Mouse (Mus musculus) embryo, embryonic 11 days (tissue): ENCODE measurements around the gene Mrto4.
A peak's percentile ranks its signal among the peaks of the same experiment; 100 is the strongest.
"Not testable (repeated sequence)": the region's sequence is repeated elsewhere in the genome, so short reads cannot be mapped to it uniquely, and the experiment has no call there.

Source experiments
- DNase-seq: peaks from one replicate; pipeline ENCODE4 v3.0.0-alpha.2; 2015

The Mrto4 gene

DNA sequence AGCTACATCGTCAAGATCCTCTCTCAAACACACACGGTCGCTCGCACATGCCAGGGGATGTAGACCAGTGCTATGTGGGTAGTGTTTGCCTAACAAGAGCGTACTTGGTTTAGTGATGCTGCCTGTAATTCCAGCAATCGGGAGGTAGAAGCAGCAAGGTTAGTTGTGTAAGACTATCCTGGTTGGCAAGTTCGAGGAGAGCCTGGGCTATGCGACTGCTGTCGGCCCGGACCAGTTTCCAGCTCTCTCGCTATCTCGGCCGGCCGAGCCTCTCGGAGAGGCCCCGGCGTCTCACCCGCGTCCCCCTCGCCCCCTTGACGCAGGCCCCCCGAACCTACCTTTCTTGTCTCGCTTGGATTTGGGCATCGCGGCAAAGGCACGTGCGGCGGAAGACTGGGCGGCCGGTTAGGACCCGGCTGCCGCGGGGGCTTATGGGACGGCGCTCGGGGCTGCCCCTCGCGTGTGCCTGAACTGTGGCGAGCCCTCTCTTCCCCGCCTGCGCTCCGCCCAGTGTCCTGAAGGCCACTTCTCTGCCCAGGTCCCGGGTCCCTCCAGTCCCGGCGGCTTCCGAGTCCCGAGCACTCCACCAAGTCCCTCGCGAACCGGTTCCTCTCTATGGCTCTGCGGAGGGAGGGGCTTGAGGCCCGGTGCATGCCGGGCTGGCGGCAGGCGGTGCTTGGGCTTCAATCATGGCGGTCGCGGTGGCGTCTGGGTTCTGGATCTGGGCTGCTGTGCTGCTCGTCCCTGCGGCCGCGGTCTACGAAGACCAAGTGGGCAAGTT lies at the start of gene Mrto4, which contains the start of the genes Emc1 and Ubr4:
Mrto4 (minus strand) TSS at position 646 of the 781 bp plus-strand sequence.
Emc1 (plus strand) TSS at position 657 of the 781 bp plus-strand sequence.
Ubr4 (plus strand) TSS at position 679 of the 781 bp plus-strand sequence.
- peak; percentile 93 for DNase-seq

DNA sequence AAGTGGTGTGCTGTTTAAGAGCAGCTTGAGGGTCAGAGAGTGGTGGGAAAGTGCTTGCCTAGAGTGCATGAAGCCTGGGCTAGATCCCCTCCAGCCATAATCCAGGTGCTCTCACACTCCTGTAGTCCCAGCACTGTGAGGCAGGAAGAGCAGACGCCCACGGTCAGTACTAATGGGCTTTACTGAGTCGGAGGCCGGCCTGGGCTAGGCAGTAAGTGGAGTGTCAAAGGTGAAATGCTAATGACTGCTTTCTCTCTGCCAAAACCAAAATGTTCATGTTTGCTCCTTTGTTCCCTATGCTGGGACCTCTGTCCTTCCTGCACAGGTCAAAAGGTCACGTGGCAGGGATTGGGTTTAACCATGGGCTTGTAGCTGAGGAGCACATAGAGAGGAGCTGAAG lies 48.1 kb upstream of the Mrto4 start:
- DNase-seq = no peak

DNA sequence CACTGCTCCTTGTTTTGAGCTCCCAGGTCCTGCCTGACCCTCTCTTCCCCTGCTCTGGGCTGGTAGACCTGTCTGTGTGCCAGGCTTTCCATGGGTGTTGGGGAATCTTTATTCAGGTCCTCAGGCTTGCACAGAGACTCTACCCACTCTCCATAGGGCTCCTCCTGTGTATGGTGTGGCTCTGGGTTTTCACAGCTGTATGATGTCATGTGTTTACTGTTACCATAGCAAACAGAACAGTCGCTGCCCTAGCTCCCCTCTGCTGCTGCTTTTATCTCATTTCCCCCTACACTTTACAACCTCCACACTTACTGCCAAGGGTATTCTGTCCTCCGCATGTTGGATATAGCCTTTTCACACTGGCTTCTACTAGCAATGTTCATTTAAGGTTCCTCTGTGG lies 43.1 kb upstream of the Mrto4 start:
- no peak for DNase-seq

DNA sequence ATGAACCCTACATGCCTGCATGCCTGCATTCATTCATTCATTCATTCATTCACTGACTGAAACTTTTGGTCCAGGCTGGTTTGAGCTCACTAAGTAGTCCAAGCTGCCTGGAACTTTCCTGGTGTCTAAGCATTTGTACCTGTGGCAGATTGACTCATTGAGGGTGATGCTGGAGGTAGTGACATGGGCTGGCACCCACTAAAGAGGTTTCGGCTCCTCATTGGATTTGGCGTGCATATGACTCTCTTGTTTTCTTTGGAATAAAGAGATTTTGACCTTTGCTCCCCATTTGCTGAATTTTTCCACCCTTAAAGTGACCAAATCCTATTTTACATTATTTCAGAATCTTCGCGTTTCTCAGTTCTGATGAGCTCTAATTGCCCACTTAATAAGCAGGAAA lies 37.2 kb upstream of the Mrto4 start:
- no peak for DNase-seq

DNA sequence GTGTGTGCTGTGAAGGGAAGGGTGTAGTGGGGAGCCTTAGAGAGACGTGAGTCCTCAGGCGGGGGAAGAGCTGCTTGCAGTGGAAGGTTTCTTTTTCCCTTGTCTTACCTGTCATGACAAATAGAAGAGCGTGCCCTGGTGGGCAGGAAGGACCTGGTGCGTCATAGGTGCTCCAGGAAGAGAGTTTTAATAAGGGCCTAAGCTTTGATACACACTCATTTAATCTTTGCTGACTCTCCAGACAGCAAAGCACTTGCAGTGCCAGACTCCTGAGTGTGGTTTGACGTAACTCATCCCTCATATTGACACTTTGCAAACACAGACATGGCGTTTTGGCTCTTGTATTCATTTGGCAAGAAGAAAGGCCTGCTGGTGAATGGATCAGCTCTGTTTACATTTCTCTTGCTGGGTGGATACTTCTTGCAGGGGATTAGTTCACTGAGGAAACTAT lies 34.5 kb upstream of the Mrto4 start:
- peak; percentile 2 for DNase-seq

DNA sequence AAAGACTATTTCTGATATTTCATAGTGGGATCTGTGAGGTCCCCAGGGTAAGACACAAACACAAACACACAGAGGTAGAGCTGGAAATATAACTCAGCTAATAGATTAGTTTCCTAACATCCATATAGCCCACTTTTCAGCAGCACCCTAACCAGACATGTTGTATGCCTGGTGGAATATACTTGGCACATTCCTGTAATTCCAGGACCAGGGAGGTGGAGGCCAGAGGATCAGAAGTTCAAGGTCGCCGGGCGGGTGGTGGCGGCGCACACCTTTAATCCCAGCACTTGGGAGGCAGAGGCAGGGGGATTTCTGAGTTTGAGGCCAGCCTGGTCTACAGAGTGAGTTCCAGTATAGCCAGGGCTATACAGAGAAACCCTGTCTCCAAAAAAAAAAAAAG lies 33.5 kb upstream of the Mrto4 start:
- not testable (repeated sequence) for DNase-seq

DNA sequence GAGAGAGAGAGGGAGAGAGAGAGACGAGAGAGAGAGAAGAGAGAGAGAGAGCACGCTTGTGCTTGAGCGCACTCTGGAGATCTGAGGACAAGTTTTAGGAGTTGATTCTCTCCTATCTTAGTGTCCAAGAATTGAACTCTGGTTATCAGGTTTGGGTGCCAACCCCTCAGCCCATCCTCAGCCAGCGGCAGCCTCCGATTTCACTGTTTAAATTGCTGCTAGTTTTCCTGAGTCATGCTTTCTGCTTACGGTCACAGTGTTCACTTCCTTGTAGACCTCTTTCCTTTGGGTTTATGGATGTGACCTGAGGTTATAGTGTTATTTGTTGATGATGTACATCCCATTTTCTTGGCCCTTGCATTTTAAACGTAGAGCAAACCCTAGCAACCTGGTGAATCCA lies 29.9 kb upstream of the Mrto4 start:
- no peak for DNase-seq

DNA sequence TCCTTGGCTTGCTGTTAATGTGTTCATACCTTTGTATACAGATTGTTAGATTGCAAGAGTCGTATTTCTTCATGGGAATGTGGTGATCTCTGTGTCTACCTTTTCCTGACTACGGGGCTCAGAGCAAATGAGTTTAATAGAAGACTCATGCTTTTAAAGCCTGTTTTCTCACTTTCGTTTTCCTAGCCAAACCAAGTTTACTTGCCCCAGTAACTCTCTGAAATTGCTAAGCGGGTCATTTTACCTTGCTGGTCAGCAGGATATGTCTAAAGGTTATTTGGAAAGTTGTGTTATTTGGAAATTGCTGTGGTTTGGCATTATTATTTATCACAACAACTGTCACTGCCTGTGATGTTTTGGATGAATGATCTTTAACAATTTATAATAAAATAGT lies 29.1 kb upstream of the Mrto4 start:
- no peak for DNase-seq

DNA sequence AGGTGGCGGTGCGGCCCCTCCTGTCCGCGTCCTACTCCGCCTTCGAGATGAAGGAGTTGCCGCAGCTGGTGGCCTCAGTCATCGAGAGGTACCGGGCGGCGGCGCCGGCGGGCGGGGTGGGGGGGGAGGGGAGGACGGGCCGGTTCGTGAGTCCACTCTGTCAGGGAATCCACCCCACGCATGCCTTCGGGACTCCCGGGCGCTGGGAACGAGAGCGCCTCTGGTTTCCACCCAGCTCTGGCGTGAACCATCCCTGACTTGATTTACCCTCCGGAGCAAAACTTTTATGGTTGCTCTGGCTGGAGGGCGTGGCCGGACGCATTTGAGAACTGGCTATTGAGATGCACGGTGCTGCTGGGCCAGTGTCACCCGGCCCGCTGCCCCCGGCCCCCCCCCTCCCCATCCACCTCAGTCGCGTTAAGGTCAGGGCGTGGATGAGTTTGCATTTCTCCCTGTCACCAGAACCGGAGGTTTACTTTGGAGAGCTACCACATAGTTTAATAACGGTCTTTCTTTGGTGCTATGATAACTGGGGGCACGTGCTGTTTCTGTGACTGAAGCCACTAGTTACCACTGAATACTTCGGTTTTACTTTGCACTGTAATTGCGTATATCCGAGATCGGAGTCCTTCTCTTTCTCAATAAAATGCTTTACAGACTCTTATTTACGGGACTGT lies 28.5 kb upstream of the Mrto4 start:
- DNase-seq = peak; percentile 28

DNA sequence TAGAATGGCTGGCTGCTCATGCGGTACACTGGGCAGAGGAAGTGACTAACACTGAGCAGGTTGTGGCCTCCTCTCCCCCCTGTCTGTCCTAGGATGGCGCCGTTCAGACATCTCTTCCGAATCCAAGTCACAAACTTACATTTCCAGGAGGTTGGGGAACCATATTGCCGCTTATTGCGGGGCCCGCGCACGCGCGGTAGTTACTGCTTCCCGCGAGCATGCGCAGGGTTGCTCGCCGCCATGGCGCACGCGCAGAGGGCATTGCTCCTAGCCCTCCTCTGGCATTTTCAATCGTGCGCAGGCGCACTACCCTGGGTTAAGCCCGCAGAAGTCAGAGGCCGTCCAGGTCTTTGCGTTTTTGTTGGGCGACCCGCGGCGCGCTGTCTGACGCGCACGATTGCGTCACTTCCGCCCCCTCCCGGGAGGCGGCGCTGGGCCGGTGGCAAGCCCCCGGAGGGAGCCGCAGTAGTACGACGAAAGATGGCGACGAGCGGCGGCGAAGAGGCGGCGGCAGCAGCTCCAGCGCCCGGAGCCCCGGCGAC lies 27.9 kb upstream of the Mrto4 start:
- DNase-seq = peak; percentile 99

DNA sequence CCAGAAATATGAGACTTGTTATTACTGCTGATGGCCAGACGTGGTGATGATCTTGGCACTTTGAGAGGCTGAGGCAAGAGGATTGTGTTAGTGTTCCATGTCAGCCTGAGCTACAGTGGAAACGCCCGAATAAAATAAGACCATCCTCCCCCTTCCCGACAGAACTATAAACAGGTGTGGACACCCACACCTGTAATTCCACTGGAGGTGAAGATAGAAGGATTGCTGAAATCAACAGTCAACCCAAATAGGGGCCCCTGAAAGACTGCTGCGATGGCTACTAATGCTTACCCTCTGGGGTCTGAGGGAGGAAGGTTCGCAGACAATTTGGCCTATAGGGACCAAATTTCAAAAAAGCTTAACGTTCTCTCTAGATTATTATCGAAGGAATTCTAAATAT lies 27.3 kb upstream of the Mrto4 start:
- peak; percentile 1 for DNase-seq

DNA sequence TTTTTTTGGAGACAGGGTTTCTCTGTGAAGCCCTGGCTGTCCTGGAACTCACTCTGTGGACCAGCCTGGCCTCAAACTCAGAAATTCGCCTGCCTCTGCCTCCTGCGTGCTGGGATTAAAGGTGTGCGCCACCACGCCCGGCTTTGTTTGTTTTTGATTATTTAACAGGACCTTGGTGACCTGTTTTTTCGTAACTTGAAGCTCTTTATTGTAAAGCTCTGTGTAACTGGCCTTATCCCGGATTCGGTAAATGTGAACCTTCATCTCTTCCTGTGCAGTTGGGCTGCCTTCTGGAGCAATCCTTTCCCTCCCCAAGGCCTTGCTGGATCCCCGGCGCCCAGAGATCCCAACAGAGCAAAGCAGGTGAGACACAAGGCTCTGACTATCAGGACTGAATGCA lies 21.2 kb upstream of the Mrto4 start:
- no peak for DNase-seq

DNA sequence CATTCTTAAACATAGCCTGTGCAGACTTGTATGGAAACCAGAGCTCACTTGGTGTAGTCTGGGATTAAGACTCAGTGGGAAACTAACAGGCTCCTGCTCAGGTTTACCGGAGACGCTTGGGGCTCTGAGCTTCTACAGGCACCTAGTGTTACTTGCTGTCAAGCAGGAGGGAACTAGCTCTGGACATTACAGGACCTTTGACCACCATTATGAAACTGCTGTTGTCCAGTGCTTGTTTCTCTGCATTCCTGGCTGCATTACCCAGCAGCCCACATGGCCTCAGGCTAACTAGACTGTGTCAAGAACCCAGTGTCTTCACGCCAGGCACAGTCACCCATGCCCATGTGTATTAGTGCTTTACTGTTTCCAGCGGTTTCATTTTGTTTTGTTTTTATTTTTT lies 20.8 kb upstream of the Mrto4 start:
- no peak for DNase-seq

DNA sequence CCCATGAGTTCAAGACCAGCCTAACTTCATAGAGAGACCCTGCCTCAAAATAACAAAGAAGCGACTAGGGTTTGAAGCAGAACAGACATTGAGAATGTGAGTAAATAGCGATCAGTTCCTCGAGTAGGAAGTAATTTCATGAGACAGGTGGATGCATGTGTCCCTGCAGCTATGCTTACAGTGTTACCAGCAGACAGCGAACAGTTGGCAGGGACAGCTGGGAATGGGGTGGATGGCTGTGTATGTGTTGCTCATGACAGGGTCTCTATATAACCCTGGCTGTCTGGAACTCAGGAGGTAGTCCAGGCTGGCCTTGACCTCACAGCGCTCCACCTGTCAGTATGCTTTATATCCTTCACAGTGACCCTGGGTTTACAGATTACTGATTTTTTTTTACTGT lies 15.7 kb upstream of the Mrto4 start:
- no peak for DNase-seq

DNA sequence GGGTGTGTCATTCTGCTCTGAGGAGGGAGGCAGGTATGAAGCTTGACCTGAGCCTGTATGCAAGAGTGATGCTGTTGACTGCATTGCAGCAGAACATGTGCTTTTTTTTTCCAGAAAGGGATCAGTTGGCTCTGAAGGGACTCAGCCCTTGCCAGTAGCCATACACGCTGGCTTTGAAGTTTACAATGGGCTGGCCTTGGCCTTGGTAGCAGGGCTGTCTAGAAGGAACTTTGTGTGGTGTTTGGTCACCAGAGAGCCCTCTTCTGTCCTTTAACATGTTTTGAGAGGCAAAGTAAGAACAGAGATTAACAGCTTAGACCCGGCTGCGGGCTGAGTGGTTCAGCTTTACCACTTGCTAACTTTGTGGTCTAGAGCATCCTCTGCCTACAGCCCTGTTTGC lies 15.0 kb upstream of the Mrto4 start:
- DNase-seq = no peak

DNA sequence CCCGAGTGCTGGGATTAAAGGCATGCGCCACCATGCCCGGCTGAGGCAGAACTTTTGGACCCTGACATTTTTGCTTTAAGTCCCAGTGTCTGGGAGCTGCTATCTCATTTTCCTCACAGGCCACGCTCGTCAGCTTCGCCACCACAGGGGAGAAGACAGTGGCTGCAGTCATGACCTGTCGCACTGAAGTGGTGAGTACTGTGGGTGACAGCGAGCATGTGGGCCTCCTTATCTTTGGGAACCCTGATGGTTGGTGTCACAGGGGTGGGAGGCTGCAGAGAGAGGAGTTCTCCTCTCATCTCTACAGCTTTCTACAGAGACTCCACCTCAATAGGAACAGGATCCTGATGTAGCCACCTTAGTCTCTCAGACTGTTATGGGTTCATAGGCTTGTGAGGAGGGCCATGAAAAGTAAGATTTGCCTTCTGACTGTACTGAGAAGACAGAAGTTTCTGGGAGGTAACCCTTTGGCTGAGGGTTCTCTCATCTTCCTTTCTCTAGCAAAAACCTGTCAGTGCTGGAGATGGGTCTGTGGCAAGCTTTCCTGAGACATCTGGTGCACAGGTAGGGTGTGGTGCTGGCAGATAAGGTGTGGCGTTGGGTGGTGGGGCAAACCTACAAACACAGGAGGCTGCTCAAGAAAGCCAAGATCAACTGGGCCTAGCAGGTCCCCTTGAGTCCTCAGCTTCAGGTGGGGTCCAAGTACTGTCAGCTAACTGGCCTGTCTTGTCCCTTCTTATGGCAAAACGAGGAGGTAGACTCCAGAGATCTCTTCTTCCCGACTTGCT lies 8.6 kb upstream of the Mrto4 start:
- no peak for DNase-seq

DNA sequence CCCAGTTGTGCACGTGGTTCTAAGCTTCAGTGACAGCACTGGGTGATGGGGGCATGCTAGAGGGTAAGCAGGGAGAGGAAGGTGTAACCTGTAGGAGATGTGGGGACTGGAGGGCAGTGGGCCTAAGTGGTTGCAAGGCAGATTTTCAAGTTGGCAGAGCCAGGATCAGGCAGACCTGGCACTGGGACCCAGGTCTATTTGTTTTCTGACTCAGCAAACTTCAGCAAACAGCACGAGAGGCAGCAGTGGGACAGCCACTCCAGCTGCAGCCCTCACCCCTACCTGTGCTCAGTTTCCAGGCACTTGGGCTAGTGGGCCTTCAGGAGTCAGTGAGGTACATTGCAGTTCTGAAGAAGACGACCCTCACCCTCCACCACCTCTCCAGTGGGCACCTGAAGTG lies 4.8 kb upstream of the Mrto4 start:
- no peak for DNase-seq

DNA sequence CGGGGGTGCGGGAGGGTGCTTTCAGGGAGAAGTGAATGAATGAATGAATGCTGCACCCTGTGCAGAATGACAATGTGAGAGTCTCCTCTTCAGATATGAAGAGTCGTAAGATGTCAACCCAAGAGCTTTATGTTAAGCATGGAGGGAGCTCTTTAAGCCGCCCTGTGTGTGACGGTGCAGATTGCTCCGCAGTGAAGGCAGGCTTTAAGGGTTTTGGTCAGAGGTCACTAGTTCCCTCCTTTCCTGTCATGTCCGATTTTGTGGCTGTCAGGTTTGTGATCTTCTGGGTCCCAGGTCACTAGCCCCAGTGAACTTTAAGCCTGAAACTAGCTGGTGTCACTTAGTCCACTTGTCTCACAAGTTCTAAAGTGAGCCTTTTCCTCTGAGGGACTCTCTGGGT lies 456 bp upstream of the Mrto4 start:
- DNase-seq = no peak

DNA sequence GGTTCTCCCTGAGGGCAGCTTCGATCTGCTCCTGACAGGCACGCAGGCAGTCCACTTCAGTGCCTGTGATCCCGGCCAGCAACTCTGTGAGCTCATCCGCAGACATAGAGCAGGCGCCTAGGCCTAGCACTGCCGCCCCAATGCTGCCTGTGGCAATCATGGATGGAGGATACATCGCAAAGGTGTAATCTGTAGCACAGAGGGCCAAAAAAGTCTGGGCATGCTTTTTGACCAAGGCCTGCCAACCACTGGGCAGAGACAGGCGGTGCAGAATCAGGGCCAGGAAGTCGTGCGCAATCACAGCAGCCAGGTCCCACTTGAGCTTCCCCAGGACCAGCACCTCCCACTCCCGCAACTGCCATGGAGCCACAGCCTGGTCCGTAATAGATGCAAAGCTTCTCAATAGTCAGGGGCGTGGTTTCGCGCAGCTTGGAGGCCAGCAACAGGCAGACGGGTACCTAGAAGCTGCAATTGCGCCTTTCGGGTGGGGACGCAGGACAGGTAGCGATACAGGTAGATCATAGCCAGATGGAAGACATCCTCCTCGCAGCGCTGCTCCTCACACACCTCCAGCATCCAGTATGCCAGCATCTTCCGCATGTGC lies 6.9 kb downstream of the Mrto4 start:
- no peak for DNase-seq

DNA sequence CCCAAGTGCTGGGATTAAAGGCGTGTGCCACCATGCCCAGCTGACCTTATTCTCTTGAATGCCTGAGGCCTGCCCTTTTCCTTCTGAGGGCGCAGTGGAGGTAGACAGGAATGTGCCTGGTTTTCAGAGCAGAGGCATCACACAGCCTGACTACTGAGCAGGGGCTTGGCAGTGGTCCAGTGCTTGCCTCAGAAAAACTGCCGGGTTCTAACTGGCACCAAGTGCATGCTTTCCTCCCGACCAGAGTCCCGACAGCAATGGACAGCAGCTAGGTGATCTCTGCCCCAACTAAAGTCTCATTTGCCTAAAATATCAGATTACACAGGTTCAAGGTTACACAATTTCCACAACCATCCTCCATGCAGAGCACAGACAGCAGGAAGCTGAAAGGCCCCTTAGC lies 8.7 kb downstream of the Mrto4 start:
- DNase-seq = no peak

DNA sequence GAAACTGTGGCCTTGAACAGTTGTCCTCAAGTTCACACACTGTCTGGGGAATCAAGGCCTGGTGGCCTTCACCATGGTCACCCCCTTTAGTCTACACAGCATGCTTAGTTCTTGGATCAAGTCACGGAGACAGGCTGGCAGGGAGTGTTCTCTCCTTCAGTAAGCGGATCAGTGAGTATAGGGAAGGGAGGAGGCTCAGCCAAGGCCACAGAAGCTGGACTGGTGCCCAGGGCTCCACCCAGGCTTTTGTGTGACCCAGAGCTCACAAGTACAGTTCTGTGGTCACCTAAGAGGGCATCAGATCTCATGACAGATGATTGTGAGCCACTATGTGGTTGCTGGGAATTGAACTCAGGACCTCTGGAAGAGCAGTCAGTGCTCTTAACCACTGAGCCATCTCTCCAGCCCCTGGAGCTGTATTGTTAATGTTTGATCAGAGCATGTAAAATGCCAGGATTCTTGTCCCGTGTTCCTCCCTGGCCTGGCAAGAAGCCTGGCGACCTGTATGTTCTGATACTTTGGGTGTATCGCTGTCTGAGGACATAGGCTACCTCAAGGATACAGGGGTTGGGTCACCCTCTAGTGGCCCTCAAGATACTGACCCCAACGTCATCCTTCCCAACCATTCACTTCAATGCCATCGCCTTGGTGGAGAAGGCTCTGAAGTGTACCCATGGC lies 10.7 kb downstream of the Mrto4 start:
- no peak for DNase-seq

DNA sequence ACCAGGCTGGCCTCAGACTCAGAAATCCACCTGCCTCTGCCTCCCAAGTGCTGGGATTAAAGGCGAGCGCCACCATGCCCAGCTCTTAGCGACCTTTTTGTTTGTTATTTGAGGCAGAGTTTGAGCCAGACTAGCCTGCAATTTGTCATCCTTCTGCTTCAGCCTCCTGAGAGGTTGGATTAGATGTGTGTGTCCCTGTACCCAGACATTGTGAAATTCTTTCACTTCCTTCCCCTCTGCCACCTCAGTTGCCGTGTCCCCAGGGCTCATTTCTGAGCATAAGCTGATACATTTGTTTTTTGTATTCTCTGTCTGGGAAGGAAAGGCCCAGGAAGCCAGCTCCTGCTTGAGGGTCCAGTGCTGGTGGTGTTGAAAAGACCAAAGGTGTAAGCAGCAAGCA lies 11.5 kb downstream of the Mrto4 start:
- DNase-seq = no peak
